Comparison of ENCODE assay signal across 17 mouse cellular contexts in genomic region chr5:51479859-51480258, GRCm38 (mm10).
"Had no signal": no experiment of that assay in that cellular context is flagged by ENCODE, and none has a peak within 500 bp of the region (broad histone marks: within the 10 kb centered on the region; RNA-seq: fewer than 3 reads in every experiment).

No protein-coding gene starts in this region.

- H3K9ac ChIP-seq: hindbrain, embryonic 13.5 days; hindbrain, embryonic 15.5 days; kidney, embryonic 15.5 days; limb, embryonic 13.5 days; limb, embryonic 15.5 days; liver, embryonic 12.5 days; liver, embryonic 14.5 days had no signal

- H3K4me1 ChIP-seq: hindbrain, embryonic 15.5 days; limb, embryonic 15.5 days; liver, embryonic 12.5 days had no signal

- H3K36me3 ChIP-seq: hindbrain, embryonic 13.5 days; hindbrain, embryonic 15.5 days; kidney, embryonic 15.5 days; limb, embryonic 13.5 days; limb, embryonic 15.5 days; liver, embryonic 12.5 days had no signal

- DNase-seq: gastrocnemius, postnatal 14 days; gastrocnemius, postnatal 36 days; heart, adult 11 months; heart, postnatal 14 days; layer of hippocampus, adult 9-11 months; layer of hippocampus, postnatal 36 days; left cerebral cortex, postnatal 4 days had no signal

- H3K27me3 ChIP-seq: hindbrain, embryonic 13.5 days; hindbrain, embryonic 15.5 days; kidney, embryonic 15.5 days; limb, embryonic 15.5 days; liver, embryonic 12.5 days had no signal

- ATAC-seq: hindbrain, postnatal 0 days; intestine, embryonic 16.5 days; liver, embryonic 12.5 days had no signal

- H3K4me3 ChIP-seq: hindbrain, embryonic 13.5 days; hindbrain, embryonic 15.5 days; kidney, embryonic 15.5 days; limb, embryonic 13.5 days; limb, embryonic 15.5 days; liver, embryonic 12.5 days had no signal

- H3K4me2 ChIP-seq: hindbrain, embryonic 13.5 days; hindbrain, embryonic 15.5 days; kidney, embryonic 15.5 days; limb, embryonic 13.5 days; limb, embryonic 15.5 days; liver, embryonic 12.5 days had no signal

- H3K27ac ChIP-seq: hindbrain, embryonic 13.5 days; hindbrain, embryonic 15.5 days; hindbrain, postnatal 0 days; kidney, postnatal 0 days; limb, embryonic 13.5 days; limb, embryonic 15.5 days; liver, embryonic 12.5 days; liver, embryonic 14.5 days had no signal

- H3K9me3 ChIP-seq: hindbrain, embryonic 13.5 days; hindbrain, embryonic 15.5 days; kidney, embryonic 15.5 days; limb, embryonic 13.5 days; limb, embryonic 15.5 days; liver, embryonic 12.5 days had no signal
